Mouse (Mus musculus): ENCODE measurements around the gene Ubxn6. TPM values are rescaled to one million over a fixed set of nuclear protein-coding genes. Genes with fewer than 3 reads are reported as not detected.

Ubxn6 gene
- total RNA-seq, 2 experiments from 2014 or later = 85.7 to 90.6 TPM

DNA sequence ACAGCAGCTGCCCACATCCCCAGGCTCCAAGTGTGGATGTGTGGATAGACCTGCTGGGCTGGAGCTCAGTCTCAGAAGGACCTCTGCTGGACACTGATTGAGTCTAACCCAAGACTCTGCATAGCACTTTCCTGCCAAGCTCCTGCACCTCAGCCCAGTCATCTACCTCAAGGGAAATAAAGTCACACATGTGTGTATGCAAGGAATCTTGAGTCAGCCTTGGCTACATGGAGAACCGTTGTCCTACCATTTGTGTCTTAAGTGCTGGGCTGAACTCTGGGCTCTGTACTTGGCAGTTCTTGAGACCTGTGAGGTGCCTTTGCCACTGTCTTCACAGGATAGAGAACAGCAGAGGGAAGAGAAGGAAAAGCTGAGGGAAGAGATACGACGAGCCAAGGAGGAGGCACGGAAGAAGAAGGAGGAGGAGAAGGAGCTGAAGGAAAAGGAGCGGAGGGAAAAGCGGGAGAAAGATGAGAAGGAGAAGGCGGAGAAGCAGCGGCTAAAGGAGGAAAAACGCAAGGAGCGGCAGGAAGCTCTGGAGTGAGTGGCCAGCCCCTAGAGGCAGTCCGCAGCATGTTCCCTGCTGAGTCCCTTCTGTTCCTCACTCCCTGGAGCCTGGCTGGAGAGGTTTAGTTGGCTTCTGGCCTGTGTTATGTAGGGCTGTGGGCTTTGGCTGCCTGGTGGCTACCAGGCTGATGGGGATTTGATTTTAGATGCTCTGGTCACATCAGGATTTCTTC is 17.3 kb downstream of the Ubxn6 start:
- no peak for DNase-seq (ENCODE audit: low spot score in 2 of 2)

DNA sequence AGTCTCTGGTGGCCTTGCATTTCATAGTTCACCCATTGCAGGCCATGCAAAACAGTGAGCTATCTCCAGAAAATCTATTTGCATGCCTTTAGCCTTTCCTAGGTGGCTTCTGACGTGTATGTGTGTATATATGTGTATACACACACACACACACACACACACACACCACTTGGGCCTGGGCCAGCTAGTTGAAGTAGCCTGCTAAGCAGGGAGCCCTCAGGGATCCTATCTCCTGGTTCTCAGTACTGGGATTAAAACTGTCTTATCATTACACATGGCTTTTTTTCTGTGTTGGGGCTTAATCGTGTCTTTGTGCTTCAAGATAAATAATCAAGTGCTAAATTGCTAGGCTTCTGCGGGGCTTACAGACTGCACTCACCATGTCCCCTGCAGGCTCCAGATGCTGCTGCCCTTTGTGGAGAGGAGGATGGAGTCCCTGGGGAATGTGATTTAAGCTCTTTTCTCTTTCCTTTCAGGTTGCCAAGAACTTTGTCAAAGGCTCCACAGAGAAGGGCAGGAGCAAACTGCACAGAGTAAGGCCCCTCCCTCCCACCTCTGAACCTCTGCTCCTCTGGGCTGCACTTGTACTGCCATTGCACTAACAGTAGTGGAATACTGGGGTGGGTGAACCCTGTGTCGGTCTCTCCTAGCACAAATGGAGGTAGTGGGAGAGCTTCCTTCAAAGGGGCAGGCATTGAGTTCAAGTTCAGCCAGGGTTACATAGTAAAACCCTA is 18.7 kb downstream of the Ubxn6 start:
- no peak for DNase-seq (ENCODE audit: low spot score in 2 of 2)

- DNase-seq (ENCODE audit: low spot score in 2 of 2) = no peak
Measured at GRCm38 (mm10) chr17:56054938-56055337, 19.9 kb downstream of the Ubxn6 start.

DNA sequence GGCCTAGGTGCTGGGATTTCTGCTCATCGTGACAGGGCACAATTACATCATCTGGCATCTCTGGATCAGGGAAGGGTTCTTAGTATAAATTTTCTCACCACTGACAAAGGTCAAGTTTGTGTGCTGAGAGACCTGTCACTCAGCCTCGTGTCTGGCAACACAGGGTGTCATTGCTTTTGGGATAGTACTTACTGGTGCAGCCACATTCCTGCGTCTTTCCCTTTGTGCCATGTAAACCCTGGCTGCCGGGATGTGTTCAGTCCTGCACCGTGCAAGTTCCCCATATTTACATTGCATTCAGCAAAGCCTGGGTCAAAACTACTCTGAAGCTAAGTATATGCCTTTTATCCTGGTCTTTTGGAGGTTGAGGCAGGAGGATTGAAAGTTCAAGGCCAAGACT is 23.5 kb downstream of the Ubxn6 start:
- no peak for DNase-seq (ENCODE audit: low spot score in 2 of 2)

DNA sequence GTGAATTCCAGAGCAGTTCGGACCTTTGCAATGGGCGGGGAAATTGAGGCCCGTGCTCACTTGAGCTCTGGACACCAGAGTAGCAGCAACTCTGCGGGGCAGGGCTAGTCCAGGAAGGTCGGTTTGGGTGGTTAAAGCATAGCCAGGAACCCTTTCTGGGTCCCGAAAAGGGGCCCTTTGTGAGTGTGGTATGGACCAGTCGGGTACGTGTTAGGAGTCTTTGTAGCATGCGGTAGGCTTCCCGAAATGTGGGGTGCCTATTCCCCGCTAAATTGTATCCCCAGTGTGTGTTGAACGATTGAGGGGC is 34.0 kb downstream of the Ubxn6 start:
- DNase-seq (ENCODE audit: low spot score in 2 of 2) = no peak

GRCm38 (mm10) chr17:56040030-56040856 is 34.6 kb downstream of the Ubxn6 start, which contains the start of gene Chaf1a:
Chaf1a (plus strand) TSS chr17:56040439.
- DNase-seq (ENCODE audit: low spot score in 2 of 2) = peak; percentile 95 to 98

DNA sequence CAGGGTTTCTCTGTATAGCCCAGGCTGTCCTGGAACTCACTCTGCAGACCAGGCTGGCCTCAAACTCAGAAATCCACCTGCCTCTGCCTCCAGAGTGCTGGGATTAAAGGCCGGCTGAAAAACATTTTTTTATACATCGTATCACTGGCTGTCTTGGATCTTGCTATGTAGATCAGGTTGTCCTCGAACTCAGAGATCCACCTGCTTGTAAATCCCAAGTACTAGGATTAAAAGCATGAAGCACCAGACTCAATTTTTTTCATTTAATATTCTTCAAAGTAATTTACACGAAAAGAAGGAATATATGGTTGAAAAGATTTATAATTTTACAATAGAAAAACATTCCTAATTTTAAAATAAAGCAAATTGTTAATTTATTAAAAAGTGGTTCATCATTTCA is 35.5 kb downstream of the Ubxn6 start:
- no peak for DNase-seq (ENCODE audit: low spot score in 2 of 2)

GRCm38 (mm10) chr17:56038583-56039261 is 36.1 kb downstream of the Ubxn6 start:
- DNase-seq (ENCODE audit: low spot score in 2 of 2) = no peak

- no peak for DNase-seq (ENCODE audit: low spot score in 2 of 2)
Measured at GRCm38 (mm10) chr17:56036901-56037287, 37.9 kb downstream of the Ubxn6 start.

- DNase-seq (ENCODE audit: low spot score in 2 of 2) = peak; percentile 99
Measured at GRCm38 (mm10) chr17:56036176-56036900, 38.5 kb downstream of the Ubxn6 start, which contains the start of gene Sh3gl1. Sh3gl1 (minus strand) TSS chr17:56036635.

DNA sequence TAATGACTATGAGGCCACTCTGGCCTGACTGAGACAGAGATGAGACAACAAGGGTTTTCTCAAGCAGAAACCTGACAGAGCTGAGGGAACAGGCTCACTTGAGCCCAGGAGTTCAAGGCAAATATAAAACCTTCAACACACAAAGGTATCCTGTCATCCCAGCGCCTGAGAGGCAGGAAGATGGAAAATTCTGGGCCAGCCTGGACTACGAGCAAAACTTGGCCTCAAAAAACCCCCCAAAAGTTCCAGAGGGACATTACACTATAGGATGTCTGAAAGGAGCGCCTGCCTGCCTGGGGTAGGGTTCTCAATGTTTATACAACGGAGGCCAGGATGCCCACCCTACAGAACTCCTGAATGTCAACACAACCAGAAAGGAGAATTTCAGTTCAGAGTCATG is 39.6 kb downstream of the Ubxn6 start:
- peak in 1 of 2 experiments; percentile 6 for DNase-seq (ENCODE audit: low spot score in 2 of 2)

DNA sequence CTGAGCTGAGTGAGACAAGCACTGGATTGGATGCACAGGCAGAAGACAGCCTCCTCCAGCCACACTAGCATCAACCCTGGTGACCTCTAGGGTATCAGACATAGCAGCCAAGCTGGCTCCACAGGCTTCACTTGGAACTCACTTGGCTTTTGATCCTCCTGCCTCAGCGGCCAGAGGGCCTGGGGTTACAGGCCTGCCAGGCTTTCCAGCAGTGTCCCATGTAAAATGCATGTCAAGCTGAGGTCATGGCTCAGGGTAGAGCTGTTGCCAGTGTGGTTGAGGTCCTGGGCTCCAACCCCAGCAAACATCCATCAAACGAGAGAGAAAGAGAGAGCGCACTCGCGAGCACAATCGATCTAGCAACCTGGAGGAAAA is 40.1 kb downstream of the Ubxn6 start:
- peak in 1 of 2 experiments; percentile 5 for DNase-seq (ENCODE audit: low spot score in 2 of 2)

GRCm38 (mm10) chr17:56034040-56034725 is 40.6 kb downstream of the Ubxn6 start:
- DNase-seq (ENCODE audit: low spot score in 2 of 2) = no peak

DNA sequence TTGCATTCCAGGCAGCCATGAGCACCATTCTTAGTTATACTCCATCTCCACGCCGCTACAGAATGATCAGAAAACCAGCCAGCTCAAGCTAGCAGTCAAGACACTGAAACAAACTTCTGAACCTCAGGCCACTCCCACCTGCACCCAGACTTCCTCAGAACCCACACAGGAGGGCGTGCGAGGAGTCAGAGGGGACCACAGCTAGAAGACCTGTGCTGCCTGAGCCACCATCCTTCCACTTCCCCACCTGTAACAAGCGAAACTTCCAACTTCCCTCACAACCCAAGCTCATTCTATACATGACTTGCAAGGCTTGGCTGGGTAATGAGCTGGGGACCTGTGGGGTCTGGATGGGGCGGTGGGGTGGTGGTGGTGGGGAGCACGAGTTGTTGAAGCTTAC is 42.0 kb downstream of the Ubxn6 start:
- no peak for DNase-seq (ENCODE audit: low spot score in 2 of 2)

DNA sequence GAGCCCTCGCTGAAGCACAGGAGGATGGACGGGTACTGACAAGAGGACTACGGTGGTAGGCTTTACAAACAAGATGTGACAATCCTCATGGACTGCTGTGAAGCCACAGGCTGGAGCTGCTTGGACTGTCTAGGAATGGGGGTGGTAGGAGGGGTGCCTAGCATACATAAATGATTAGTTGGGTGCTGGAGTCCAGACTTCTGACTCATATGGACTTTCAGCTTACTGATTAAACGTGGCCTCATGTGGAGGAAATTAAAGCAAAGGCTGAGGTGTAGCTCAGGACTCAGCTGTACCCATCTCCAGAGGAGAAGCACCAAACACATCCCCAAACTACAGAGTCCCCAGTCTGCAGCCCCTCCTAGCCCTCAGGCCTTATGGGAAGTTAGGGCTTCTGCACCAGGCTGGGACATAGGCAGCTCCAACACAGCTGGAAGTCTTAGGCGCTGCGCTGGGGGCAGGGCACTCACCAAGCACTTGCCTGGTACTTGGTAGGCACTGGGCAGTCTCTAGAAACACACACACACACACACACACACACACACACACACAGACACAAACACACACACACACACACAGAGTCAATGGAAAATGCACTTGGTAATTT is 42.6 kb downstream of the Ubxn6 start:
- DNase-seq (ENCODE audit: low spot score in 2 of 2) = peak in 1 of 2 experiments; percentile 7

DNA sequence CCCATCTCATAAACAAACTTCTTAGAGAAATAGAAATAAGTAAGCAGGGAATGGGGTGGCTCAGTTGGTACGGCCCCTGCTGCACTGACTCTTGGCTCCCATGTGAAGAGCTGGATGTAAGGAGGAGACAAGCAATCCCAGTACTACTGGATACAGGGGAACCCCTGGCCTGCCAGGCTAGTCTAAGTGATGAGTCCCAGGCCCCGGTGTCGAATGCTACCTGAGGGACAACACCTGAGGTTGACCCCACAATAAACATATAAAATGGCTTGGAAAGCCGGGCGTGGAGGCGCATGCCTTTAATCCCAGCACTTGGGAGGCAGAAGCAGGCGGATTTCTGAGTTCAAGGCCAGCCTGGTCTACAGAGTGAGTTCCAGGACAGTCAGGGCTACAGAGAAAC is 43.4 kb downstream of the Ubxn6 start:
- no peak for DNase-seq (ENCODE audit: low spot score in 2 of 2)

DNA sequence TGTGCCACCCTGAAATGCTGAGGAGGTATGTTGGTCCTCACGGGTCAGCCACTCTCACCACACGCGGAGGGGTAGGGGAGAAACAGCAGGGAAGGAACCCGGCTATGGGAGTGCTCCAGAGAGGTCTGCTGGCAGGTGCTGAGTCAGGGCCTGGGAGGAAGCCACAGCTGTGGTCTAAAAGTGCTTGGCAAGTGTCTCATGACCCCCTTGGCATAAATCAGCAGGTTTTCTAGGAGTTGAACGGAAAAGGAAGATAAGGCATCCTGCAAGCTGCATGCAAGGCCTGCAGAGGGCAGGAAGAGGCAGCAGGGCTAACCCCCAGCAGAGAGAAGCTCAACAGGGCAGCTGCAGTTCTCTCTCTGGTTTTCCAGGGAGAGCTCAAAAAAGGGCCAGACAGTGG is 43.9 kb downstream of the Ubxn6 start:
- DNase-seq (ENCODE audit: low spot score in 2 of 2) = peak in 1 of 2 experiments; percentile 17

DNA sequence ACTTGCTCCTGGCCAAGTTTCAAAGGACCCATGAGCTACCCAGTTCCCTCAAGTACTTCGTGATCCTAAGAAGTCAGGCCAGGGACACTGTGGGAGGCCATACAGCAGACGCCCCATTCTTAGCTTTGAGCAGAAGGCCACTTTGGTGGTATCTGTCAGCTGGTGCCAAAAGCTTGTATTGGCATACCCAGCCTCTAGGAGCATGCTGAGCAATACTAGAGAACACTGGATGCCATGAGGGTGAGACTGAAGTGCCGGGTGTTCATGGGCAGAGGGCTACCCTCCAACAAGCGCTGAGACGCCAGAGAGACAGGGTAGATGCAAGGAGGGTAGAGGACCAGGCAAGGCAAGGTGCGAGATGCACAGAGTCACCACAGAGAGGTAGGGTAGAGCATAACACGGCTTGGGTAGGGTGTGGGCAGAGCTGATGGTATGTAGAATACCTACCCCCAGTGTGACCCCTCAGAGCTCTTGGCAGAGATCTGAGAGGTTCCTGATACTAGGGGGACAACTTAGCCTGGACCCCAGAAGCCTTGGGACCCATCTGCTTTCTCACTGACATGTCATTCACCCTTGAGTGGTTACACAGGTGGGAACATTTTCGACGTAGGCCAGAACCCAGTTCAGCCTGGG is 44.5 kb downstream of the Ubxn6 start:
- peak in 1 of 2 experiments; percentile 15 for DNase-seq (ENCODE audit: low spot score in 2 of 2)

DNA sequence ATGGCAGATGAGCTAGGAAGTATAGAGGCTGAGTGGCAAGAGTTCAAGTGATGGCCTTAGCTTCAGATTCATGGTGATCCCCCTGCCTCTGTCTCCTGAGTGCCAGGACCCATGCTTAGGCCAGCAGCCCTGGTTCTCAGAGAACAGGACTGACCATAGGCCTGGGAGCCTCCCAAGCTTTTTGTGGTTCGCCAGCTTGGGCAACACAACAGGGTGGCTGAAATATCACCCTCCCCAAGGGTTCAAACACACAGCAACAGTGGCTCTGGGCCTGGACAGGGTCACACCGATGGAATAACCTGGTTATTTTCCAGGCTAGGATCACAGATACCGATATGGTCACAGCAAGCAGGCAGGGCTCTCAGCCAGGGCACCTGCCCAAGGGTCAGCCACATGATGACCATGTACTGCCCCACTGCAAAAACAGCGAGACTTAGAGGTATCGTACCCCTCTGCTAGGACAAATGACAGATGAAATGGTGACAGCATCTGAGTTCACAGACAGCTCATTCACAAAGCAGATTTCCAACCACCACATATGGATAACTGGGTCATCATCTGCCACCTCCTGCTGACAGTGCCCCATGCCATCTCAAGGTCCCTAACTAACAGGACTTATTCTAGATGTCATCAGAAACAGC is 46.9 kb downstream of the Ubxn6 start:
- no peak for DNase-seq (ENCODE audit: low spot score in 2 of 2)
